Mouse (Mus musculus) neural tube, embryonic 14.5 days (tissue): ENCODE results near the gene Fgf4. TPM values are rescaled to one million over a fixed set of nuclear protein-coding genes. Genes with fewer than 3 reads are reported as not detected.

Experiments
- ATAC-seq: fragments of 200-750 bp; cut with Nextera tagmentation; 2 replicates; pipeline ENCODE4 v1.8.0; 2017; ENCODE audit warnings: low read depth, mild to moderate bottlenecking, moderate TSS enrichment, moderate library complexity
- H3K27ac ChIP-seq: fragments of 300-500 bp; sonication (generic); 2 replicates; pipeline ENCODE4 v1.5.1; 2014; ENCODE audit warnings: low read depth, mild to moderate bottlenecking, control low read depth, low read length, moderate library complexity, mixed read lengths
- H3K27me3 ChIP-seq: fragments of 300-500 bp; sonication (generic); 2 replicates; pipeline ENCODE4 v1.6.1; 2014; ENCODE audit warnings: low read length; ENCODE audit not compliant: control insufficient read depth, insufficient read depth
- H3K36me3 ChIP-seq: fragments of 300-500 bp; sonication (generic); 2 replicates; pipeline ENCODE4 v1.6.1; 2014; ENCODE audit warnings: low read length, mixed read lengths; ENCODE audit not compliant: control insufficient read depth, insufficient read depth
- H3K4me1 ChIP-seq: fragments of 300-500 bp; sonication (generic); 2 replicates; pipeline ENCODE4 v1.6.1; 2014; ENCODE audit warnings: low read length; ENCODE audit not compliant: control insufficient read depth, insufficient read depth
- H3K4me2 ChIP-seq: fragments of 300-500 bp; sonication (generic); 2 replicates; pipeline ENCODE4 v1.6.1; 2014; ENCODE audit warnings: mild to moderate bottlenecking, low read depth, low read length, control low read depth
- H3K4me3 ChIP-seq: fragments of 300-500 bp; sonication (generic); 2 replicates; pipeline ENCODE4 v1.5.1; 2014; ENCODE audit warnings: low read depth, low read length, control low read depth, mixed read lengths
- H3K9ac ChIP-seq: fragments of 300-500 bp; sonication (generic); replicated peaks from 2 replicates; pipeline ENCODE4 v1.6.1; 2014; ENCODE audit warnings: low read depth, mild to moderate bottlenecking, control low read depth, low read length, mixed read lengths
- H3K9me3 ChIP-seq: fragments of 300-500 bp; sonication (generic); 2 replicates; pipeline ENCODE4 v1.6.1; 2016; ENCODE audit warnings: low read length; ENCODE audit not compliant: control insufficient read depth
- WGBS: fragments of 180-500 bp; shearing (Covaris S2); extraction: QIAGEN DNeasy Blood & Tissue Kit; methylation state at CpG from one replicate; pipeline ENCODE4 v1.1.7; 2014; 5-methylcytosine and 5-hydroxymethylcytosine counted together
- polyA plus RNA-seq: library from polyadenylated mRNA; unstranded; fragments of >200 nt; fragmentation: Nextera tagmentation; extraction: Ambion mirVana; gene quantifications from 2 replicates; pipeline ENCODE4 v1.2.1, GENCODE M21; 2014

The Fgf4 gene
- polyA plus RNA-seq, 1 experiment from 2014 or later, result not detected

- ATAC-seq, result peak; percentile 74
- H3K27ac ChIP-seq, result no peak overlapping the region
- H3K27me3 ChIP-seq, result peaks cover 44% of the 10 kb centered on the region
These were observed 8.4 kb upstream of the Fgf4 start for GRCm38 (mm10) chr7:144838522-144839503.

DNA sequence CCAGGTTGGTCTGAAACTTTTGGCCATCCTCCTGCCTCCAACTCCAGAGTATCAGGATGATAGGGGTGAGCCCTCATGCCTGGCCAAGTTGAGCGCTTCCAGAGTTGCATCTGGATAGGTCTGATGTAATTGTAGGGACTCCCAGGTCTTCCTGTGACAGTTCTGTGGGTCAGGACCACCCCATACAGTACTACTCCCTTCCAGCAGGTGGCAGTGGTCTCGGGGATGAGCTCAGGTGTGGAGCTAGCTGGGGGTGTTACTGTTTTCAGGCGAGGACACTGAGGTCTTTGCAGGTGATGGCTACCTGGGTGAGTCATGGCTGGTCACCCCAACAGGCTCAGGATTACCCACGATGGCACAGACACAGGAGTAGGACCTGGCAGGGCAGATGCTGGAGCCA is 1.0 kb upstream of the Fgf4 start:
- no peak overlapping the region for H3K9ac ChIP-seq
- ATAC-seq, result no peak
- H3K4me2 ChIP-seq, result no peak overlapping the region
- no peak overlapping the region for H3K4me3 ChIP-seq
- H3K27me3 ChIP-seq, result no peaks in the 10 kb centered on the region
- no peak overlapping the region for H3K27ac ChIP-seq
- no peaks in the 10 kb centered on the region for H3K9me3 ChIP-seq
- no peaks in the 10 kb centered on the region for H3K4me1 ChIP-seq
- WGBS, result 17% methylated on average over 4 of the region's 4 CpGs
- H3K36me3 ChIP-seq, result no peaks in the 10 kb centered on the region

More at GRCm38 (mm10) chr7:144838522-144839503, 8.4 kb upstream of the Fgf4 start:
- Histone ChIP-seq H3K36me3 (no peaks in the 10 kb centered on the region), H3K4me1 (peaks cover 9% of the 10 kb centered on the region; the same call in 1 of the 2 replicates), H3K4me3 (peak overlapping the region; percentile 40), H3K4me2 (peak overlapping the region; percentile 60), H3K9me3 (no peaks in the 10 kb centered on the region), H3K9ac (peak overlapping the region; percentile 26; the same call in 1 of the 2 replicates)
- under 1% methylated on average over 94 of the region's 94 CpGs for WGBS

DNA sequence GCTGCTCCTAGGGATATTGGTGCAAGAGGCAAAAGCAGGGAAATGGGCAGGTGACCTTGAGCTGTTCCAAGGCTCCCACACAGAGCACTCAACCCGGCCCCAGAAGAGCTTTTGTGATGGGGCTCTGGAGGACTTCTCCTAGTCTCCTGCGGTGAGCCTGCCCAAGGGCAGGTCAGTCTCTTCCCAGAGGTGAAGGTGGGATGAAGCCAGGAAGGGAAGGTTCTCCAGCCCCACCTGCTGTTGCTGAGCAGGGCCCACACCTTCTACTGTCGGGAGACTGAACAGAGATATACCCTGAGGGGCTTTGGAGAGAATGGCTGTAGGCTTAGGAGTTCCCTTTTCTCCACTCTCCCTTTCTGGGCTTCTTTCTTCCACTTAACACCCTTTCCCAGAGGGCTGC is 4.2 kb downstream of the Fgf4 start:
- Histone ChIP-seq H3K9ac (no peak overlapping the region), H3K4me1 (no peaks in the 10 kb centered on the region), H3K4me2 (no peak overlapping the region), H3K36me3 (no peaks in the 10 kb centered on the region), H3K9me3 (no peaks in the 10 kb centered on the region), H3K27ac (no peak overlapping the region), H3K27me3 (no peaks in the 10 kb centered on the region), H3K4me3 (no peak overlapping the region)
- WGBS, result 48% methylated on average over 3 of the region's 3 CpGs
- no peak for ATAC-seq

GRCm38 (mm10) chr7:144854966-144855365 is 7.8 kb downstream of the Fgf4 start:
- 74% methylated on average over 3 of the region's 3 CpGs for WGBS
- ATAC-seq, result no peak
- H3K27me3 ChIP-seq, result peaks cover 7% of the 10 kb centered on the region
- H3K4me3 ChIP-seq, result no peak overlapping the region
- no peaks in the 10 kb centered on the region for H3K36me3 ChIP-seq
- no peak overlapping the region for H3K9ac ChIP-seq
- H3K4me2 ChIP-seq, result no peak overlapping the region
- no peaks in the 10 kb centered on the region for H3K4me1 ChIP-seq
- H3K27ac ChIP-seq, result no peak overlapping the region
- no peaks in the 10 kb centered on the region for H3K9me3 ChIP-seq

DNA sequence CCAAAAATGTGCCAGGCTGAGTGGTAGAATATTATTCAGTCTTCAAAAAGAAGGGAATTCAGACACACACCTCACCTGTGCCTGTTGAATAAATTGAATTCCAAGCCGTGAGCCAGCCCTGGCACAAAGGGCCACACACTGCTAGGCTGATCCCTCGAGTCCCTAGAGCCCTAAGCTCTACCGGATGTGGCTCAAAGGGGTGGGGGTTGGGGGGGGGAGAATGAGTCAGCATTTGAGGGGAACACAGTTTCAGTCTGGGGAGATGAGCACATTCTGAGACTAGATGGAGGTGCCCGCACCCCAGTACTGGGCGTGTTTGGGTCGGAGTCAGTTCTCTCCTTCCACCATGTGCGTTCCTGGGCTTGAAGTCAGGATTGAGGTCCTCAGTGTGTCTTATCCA is 10.0 kb downstream of the Fgf4 start:
- WGBS, result 92% methylated on average over 7 of the region's 7 CpGs
- Histone ChIP-seq H3K4me2 (no peak overlapping the region), H3K9ac (no peak overlapping the region), H3K27me3 (peaks cover 29% of the 10 kb centered on the region), H3K9me3 (no peaks in the 10 kb centered on the region), H3K4me3 (no peak overlapping the region), H3K4me1 (peaks cover 7% of the 10 kb centered on the region), H3K36me3 (no peaks in the 10 kb centered on the region), H3K27ac (no peak overlapping the region)
- no peak for ATAC-seq

- H3K9ac ChIP-seq, result no peak overlapping the region
- WGBS, result 72% methylated on average over 3 of the region's 3 CpGs
- no peak for ATAC-seq
These were observed 10.7 kb downstream of the Fgf4 start for GRCm38 (mm10) chr7:144857826-144858342.

DNA sequence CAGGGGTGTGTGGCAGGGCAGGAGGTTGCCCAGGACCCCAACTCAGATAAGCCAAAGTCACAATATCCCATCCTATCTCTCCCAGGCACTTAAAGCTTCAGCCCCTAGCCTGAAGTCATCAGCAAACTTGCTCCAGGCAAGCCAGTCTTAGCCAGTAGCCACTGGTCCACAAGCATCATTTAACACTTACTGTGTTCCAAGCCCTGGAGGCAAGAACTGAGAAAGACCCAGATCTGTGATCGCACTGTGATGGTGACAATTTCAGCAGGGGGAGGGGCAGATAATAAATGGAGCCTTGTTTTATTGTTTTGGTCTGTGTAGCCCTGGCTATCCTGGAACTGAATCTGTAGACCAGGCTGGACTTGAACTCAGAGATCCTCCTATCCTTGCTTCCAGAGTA is 11.5 kb downstream of the Fgf4 start:
- Histone ChIP-seq H3K36me3 (no peaks in the 10 kb centered on the region), H3K27ac (no peak overlapping the region), H3K4me1 (peaks cover 7% of the 10 kb centered on the region), H3K27me3 (peaks cover 41% of the 10 kb centered on the region), H3K4me2 (no peak overlapping the region), H3K9me3 (no peaks in the 10 kb centered on the region), H3K4me3 (no peak overlapping the region), H3K9ac (no peak overlapping the region)
- WGBS, result 79% methylated on average over 1 of the region's 1 CpGs
- ATAC-seq, result no peak

More at GRCm38 (mm10) chr7:144857826-144858342, 10.7 kb downstream of the Fgf4 start:
- Histone ChIP-seq H3K4me3 (no peak overlapping the region), H3K4me2 (no peak overlapping the region), H3K27me3 (peaks cover 34% of the 10 kb centered on the region), H3K4me1 (peaks cover 7% of the 10 kb centered on the region), H3K9me3 (no peaks in the 10 kb centered on the region), H3K36me3 (no peaks in the 10 kb centered on the region), H3K27ac (no peak overlapping the region)

DNA sequence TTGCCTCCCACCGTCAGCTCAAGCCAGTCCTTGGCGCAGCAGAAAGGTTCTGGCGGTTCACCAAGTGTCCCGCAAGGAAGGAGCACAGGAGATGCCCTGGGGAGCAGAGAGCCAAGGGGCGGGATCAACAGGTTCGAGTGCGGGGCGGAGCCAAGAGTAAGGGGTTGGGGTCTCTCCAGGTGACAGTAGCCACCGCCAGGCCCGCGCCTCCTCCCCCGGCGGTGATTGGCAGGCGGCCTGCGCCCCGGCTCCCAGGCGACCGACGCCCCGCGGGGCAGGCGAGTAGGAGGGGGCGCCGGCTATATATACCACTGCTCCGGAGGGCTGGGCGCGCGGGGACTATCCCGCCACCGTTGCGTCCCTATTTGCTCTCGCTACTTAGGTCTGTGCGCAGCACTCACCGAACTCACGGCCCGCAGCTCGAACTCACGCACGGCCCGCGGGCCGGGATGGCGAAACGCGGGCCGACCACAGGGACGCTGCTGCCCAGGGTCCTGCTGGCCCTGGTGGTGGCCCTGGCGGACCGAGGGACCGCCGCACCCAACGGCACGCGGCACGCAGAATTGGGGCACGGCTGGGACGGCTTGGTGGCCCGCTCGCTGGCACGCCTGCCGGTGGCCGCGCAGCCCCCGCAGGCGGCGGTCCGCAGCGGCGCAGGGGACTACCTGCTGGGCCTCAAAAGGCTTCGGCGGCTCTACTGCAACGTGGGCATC is 14.0 kb downstream of the Fgf4 start:
- peaks cover 7% of the 10 kb centered on the region for H3K4me1 ChIP-seq
- no peaks in the 10 kb centered on the region for H3K36me3 ChIP-seq
- under 1% methylated on average over 68 of the region's 72 CpGs for WGBS
- no peak overlapping the region for H3K9ac ChIP-seq
- H3K9me3 ChIP-seq, result no peaks in the 10 kb centered on the region
- peaks cover 56% of the 10 kb centered on the region for H3K27me3 ChIP-seq
- no peak for ATAC-seq
- H3K27ac ChIP-seq, result no peak overlapping the region
- H3K4me2 ChIP-seq, result peak overlapping the region; percentile 24
- peak overlapping the region; percentile 12; the same call in 1 of the 2 replicates for H3K4me3 ChIP-seq

GRCm38 (mm10) chr7:144861769-144862070 is 14.6 kb downstream of the Fgf4 start:
- Histone ChIP-seq H3K9me3 (no peaks in the 10 kb centered on the region), H3K4me3 (peak overlapping the region; percentile 12; the same call in 1 of the 2 replicates), H3K9ac (no peak overlapping the region), H3K4me2 (peak overlapping the region; percentile 24), H3K27me3 (peaks cover 56% of the 10 kb centered on the region), H3K36me3 (no peaks in the 10 kb centered on the region), H3K27ac (no peak overlapping the region), H3K4me1 (peaks cover 7% of the 10 kb centered on the region)
- 0% methylated on average over 28 of the region's 28 CpGs for WGBS
- ATAC-seq, result no peak
